Mouse (Mus musculus) urinary bladder, postnatal 36 days (tissue): ENCODE results near the gene Ttyh2.

Experiments
- DNase-seq, 2 experiments: peaks; one replicate each; pipeline ENCODE4 v3.0.0; 2022; ENCODE audit warnings: low spot score in 2 of 2, mixed read lengths in 1 of 2

The Ttyh2 gene

DNA sequence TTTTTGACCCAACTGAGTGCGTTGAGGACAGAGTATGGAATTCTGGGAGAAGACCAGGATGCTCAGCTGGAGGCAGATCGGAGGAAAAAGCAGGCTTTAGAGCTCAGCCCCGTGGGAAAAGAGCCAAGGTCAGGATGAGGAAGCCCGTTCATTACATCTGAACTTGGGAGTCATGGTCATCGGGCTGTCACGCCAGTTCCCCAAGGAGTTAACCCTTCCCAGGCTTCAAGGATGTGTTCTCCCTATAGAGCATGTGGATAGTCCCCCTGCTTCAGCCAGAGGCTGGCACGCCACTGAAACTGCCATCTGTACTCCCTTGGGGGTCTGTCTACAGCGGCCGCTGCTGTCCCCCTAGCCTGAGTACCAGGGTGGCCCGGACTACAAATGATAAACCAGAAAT is 5.1 kb downstream of the Ttyh2 start:
- no peak for DNase-seq

DNA sequence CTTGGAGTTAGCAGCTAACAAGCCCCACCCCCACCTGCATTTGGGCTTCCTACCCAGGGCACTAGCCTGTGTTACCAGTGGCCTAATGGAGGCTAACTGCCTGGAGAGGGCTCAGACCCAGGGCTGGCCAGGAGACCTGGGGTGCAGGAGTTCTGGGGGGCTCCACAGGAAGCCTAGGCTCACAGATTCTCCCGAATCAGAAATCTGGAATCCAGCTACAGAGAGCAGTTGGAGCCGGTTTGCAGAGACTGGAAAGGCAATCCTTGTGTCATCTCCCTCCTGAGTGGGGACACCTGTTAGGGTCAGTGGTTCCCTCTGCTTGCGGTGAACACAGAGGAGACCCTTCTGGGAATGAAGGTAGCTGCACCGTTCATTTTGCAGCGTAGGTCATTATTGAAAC is 5.8 kb downstream of the Ttyh2 start:
- no peak for DNase-seq

DNA sequence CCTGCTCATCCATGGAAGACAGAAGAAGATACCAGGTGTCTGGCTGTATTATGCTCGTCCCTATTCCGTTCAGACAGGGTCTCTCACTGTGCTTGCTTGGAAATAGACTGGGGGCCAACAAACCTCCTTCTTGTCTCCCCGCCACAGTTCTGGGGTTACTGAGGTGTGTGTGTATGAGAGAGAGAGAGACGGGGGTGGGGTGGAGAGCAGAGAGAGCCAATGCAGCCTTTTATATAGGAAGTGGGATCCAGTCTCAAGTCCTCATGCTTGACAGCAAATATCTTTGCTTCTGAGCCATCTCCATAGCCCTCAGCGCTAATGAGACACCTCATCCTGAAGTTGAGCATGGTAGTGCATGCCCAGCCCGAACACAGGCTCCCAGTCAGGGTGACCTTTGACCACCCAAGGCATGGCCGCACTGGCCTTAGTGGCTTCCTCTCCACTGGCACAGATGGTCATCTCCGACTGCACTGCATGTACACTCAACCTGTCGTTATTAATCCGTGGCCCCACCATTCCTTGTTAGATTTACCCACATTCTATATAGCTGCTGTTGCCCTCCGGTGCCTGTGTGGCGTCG is 7.2 kb downstream of the Ttyh2 start:
- DNase-seq = no peak

GRCm38 (mm10) chr11:114683029-114683721 is 7.9 kb downstream of the Ttyh2 start:
- no peak for DNase-seq

DNA sequence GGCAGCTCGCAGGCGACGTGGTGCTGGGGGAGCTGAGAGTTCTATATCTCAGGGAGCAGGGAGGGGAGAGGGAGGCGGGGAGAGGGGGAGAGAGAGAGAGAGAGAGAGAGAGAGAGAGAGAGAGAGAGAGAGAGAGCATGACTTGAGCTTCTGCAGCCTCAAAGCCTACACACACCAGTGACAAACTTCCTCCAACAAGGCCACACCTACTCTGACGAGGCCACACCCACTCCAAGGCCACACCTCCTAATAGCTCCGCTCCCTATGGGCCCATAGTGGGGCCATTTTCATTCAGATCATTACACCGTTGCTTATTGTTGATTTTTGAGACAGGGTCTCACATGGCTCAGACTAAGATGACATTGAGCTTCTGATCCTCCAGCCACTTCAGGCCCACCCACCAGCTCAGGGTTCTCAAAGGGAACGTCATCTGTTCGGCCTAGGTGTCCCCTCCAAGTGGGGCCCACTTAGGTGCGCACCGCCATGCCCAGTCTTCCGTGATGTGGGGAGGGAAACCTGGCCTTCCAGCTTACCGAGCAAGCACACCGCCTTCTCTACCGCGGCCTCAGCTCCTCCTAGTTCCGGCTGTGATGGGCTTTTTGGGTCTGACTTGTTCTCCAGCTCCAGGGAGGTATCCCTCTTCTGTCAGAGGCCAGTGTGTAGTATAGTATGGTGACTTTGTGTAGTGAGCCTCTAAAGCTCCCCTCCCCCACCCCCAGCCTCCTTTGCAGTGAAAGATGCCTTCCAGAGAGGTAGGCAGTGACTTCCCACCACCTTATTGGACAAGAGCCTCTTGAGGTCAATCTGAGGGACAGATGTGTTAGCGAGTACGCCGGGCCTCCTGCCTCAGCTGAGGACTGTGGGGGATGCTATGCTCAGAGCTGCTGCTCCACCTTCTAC is 8.7 kb downstream of the Ttyh2 start:
- DNase-seq = no peak

- no peak for DNase-seq
Measured at GRCm38 (mm10) chr11:114684627-114685373, 9.6 kb downstream of the Ttyh2 start.

DNA sequence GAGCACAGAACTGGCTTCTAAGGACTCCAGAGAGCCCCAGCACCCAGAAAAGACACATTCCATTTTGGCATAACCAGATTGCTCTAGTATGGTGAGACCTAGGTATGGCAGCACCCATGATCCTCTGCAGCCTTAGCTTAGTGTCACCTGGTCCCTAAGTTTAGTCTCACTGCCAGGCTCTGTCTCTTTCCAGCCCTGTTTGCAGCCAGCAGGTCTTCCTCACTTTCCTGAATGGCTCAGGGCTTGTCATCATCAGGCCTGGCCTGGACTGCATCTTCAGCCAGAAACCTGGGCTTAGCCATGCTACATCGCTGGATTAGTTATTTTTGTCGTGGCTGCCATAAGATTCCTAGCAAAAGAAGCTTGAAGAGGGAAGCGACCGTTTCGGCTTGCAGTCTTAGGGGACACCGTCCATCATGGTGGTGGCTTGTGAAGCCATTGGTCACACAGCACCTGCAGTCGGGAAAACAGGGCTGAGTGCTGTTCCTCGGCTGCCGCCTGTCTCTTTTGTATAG is 10.4 kb downstream of the Ttyh2 start:
- no peak for DNase-seq

- DNase-seq = no peak
Measured at GRCm38 (mm10) chr11:114686221-114686959, 11.2 kb downstream of the Ttyh2 start.

GRCm38 (mm10) chr11:114687574-114688188 is 12.4 kb downstream of the Ttyh2 start:
- no peak for DNase-seq

DNA sequence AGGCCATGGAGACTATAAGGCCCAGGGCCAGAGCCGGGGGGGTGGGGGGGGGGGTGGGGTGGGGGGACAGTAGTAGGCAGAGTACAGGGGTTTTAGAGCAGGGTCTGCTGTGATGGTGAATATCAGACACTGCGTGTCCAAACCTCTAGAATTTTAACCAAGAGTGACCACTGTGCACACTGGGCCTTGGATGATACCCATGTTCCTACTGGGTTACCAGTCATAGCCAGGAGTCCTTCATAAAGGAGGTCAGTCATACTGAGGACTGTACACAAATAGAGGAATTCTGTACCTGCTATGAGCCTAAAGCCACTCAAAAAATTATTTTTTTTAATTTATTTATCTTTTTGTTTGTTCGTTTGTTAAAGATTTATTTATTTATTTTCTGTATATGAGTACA is 13.5 kb downstream of the Ttyh2 start:
- no peak for DNase-seq

DNA sequence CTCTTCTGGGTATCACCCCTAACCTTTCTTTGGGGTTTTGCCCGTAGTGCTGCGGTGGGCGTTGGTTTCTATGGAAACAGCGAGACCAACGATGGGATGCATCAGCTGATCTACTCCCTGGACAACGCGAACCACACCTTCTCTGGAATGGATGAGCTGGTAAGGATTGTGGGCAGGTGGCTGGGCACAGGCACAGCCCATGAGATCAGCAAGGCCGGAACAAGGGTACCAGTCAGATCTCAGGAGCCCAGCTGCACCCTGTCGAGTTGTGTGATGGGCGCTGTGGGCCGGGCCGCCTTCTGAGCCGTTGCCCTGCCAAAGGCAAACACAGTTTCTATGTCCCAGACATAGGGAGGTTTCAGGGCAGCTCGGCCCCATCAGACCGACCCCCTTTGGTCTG is 15.0 kb downstream of the Ttyh2 start:
- DNase-seq = no peak

DNA sequence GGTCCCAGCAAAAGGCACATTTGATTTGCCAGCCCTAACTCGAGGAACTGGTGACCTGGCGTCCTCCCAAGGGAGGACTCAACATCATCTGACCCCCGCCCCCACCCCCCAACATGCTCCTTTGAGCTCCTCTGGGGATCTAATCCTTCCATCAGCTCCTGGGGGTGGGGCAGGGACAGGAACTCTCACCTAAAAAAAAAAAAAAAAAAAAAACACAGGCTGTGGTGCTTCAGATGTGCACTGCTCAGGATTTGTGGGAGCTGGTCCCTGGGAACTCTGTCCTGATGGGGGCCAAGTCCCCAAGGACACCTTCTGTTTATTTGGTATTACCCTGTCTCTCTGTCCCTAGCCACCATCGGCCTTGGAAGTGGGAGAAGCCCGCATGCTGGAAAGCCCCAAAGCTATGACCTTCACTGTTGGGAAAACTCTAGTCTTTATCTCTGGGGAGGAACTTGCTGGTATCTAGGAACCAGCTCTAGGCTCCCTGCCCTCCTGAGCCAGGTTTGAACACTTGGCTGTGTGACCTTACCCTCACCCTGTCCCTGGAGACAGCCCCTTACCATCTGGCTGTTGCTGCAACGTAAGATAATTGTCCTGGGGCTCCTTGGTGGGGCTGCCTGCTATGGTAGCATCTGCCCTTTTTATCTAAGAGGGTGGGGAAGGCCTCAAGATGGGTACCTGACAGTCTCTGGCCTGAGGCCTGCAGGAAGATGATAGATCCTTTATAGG is 16.4 kb downstream of the Ttyh2 start:
- no peak for DNase-seq

- DNase-seq = no peak
Measured at GRCm38 (mm10) chr11:114692601-114693000, 17.4 kb downstream of the Ttyh2 start.

DNA sequence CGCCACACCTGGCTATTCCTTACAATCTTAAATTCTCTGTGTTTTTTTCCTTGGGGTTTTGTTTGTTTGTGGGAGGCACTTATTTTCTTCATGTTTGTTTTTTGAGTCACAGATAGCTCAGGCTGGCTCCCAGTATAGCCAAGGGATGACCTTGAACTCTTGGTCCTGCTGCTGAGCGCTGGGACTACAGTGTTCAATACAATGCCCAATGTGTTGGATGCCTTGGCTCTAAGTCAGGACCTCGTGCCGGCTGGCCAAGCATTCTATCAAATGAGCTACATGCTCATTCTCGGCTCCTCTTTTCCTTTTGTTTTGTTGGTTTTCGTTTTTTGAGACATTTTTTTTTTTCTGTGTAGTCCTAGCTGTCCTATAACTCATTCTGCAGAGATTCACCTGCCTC is 18.2 kb downstream of the Ttyh2 start:
- no peak for DNase-seq

DNA sequence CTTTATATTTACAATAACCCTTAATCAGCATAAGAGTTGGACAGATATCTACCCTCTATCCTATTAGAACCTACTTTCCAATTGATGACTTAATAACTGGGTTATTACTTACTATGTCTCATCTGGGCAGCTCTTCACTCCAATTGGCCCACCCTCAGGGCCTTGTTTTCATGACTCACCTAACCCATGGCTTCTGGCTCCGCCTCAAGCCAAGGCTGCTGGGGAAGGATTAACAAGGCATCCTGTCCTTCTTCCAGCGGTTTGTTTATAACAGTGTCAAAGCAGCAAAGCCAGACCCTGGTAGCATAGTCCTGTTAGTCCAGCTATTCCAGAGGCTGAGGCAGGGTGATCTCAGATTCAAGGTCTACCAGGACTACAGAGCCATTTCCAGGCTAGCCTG is 19.2 kb downstream of the Ttyh2 start:
- no peak for DNase-seq

GRCm38 (mm10) chr11:114698496-114698895 is 23.3 kb downstream of the Ttyh2 start:
- DNase-seq = peak in 1 of 2 experiments; percentile 31

DNA sequence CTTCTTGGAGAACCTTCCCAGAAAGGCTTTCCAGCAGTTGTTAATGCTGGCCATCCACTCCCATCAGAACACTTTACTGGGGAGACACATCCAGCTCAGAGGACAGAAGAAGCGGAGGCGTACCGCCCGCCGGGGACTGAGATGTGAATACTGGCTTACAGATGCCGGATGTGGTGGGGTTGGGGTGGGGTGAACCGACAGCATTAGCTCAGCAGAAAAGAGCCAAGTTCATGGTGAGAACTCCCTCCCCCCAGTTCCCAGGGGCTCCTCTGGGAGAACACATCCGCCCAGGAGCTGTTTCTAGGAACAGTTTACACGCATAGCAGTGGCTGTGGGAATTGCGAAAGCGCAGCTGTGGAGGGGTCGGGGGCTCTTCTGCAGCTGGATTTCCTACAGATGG is 24.3 kb downstream of the Ttyh2 start:
- peak; percentile 14 to 68 for DNase-seq

DNA sequence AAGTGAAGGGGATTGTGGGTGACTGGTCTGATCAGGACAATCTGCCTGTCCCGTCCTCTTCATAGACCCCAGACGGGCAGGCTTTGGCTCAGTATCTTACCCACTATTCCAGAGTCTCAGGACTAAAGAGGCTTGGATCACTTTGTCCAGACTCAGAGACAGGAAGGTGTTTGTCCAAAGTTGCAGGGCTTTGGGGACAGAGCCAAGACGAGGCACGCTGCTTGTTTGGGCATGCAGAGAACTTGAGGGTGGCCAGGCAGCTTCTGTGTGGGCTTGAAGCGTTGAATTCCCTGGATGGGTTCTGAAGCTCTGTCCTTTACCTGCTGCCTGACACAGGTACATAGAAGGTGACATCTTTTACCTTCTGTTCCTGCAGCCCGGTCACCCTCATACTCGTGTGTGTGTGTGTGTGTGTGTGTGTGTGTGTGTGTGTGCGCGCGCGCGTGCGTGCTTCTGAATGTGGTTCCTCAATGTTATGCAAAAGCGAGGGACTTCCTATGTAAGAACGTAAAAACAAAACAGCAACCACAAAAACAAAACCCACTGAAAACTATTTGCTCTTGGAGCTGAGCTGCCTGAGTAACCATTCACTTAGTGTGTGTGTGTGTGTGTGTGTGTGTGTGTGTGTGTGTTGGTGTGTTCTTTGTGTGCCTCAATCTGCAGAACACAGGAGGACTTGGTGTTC is 27.2 kb downstream of the Ttyh2 start:
- peak; percentile 20 to 41 for DNase-seq

DNA sequence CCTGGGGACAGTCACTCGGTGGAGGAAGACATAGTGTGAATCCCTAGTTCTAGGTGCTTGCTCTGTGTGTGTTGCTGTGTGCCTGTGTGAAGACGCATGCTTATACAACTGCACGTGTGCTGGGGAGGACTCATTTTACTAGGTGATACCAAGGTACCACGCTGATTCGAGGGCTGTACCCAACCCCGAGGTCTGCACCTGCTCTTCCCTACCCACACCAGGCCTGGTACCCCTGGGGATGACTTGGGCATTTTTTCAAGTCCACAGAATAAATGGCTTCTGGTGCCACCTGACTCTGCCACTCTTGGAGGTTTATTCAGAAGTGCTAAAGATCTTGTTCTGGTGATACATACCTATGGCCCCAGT is 27.7 kb downstream of the Ttyh2 start:
- no peak for DNase-seq
